Mouse (Mus musculus): ENCODE data around the gene Usp12. TPM values are rescaled to one million over a fixed set of nuclear protein-coding genes. Genes with fewer than 3 reads are reported as not detected.
A peak's percentile ranks its signal among the peaks of the same experiment; 100 is the strongest.

Gene Usp12
- total RNA-seq, 4 experiments from 2014 or later = 13.3 to 19.5 (median 14.9) TPM

DNA sequence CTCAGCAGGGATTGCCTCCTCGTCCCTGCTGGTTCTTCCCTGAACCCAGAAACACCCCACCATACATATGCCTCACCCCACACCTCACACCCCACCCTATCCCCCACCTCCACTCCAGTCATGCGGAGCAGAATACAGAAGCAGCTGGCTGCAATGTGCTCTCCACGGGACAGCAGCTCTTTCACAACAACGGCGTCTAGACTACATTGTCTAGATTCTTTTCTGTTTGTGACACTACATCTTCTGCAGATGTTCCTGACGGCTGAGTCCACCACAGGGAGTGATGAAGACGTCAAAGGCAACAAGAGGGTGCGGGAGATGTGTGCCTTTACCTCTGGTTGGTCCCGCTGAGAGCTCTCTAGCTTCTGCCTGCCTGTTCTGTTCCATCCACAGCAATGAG lies 3.2 kb upstream of the Usp12 start:
- DNase-seq (ENCODE audit: low spot score in 2 of 2) = no peak

DNA sequence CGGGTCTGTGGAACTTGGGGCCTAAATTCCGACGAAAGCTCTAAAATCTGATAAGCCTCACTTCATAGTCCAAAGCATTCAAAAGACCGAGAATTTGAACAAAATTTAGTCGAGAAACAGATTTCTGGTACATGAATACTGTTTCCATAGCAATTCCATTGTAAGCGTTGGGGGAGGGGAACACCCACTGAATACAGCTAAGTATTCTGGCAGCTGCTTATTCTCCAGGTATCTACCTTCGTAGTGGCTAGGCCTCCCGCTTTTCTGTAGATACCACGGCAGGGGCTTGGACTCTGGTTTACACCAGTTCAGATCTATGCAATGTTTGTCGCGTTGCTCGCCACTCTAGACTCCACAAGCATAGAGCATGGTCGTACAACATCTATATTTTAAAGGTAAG lies 922 bp upstream of the Usp12 start:
- no peak for DNase-seq (ENCODE audit: low spot score in 2 of 2)

DNA sequence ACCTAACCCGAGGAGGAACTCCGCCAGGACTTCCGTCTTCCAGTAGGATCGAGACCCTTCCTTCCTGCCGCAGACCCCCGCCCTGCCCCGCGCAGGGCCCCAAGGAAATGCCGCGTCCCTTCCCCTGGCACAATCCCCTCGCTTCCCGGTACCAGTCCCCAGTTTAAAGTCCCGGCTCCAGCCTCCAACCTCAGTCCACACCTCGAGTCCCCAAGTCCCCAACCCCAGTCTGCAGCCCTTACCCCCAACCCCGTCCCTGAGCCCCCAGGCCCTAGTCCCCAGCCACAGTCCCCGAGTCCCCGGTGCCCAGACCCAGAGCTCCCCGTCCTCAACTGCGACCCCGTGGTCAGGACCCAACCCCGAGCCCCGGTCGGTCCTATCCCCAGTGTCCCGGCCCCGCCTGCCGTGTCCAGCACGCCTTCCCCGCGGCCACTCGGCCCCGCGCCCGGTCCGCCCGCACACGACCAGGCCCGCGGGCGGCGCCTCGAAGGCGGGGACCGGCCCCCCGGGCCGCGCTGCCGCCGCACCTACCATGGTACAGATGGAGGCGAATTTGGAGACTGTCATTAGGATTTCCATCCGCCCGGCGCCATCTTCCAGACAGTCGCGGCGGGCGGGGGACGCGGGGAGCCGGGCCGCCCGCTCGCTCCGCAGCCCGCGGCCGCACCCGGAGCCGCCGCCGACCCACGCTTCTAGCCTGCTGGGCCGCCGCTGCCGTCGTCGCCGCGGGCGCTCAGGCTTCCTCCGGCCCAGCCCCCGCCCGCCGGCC lies 538 bp downstream of the Usp12 start:
- peak in 1 of 2 experiments; percentile 28 for DNase-seq (ENCODE audit: low spot score in 2 of 2)

DNA sequence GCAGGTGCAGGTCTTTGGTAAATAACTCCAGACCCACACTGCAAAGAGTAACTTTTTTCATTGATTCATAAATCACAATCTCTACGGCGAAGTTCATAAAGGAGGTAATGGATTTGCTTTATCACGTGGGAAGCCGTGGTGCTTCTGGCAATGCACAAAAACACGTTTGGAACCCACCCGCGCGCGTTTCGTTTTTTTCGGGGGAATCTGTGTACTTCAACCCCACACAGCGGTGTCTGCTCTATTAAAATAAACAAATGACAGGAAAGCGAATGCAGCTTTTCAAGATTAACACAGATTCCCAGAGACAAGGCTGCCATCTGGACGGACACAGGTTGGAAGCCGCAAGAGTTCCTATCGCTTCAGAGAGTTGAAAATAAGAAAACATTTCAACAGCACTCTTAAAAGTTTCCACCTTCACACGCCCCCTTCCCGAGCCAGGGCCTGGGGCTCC lies 1.1 kb downstream of the Usp12 start:
- DNase-seq (ENCODE audit: low spot score in 2 of 2) = no peak

DNA sequence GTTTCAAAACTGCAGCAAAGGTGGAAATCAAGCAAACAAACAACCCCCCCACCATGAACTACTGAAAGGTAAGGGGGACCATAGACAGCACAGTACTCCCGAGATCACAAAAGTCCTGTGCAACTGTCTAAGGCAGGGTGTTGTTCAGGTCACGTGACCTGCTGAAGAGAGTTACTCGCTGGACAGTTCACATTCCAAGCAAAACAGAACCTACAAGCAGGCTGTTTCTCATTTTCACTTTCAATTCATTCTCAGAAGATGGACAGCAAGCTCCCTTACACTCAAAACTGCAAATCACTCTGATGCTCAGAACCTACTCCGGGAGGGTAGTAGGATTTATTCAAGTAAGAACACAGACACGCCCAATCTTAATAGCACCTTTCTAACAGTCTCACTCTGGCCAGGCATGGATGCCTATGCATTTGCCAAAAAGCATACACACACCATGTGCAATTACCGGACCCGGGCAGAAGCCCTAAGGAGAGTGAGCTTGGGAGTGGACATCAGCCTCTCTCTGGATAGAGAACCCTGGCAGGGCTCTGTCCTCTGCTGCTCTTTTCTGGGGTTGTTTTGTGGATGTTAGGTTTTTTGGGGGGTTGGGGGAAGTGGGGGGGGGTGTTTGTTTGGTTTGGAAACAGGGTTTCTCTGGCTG lies 2.5 kb downstream of the Usp12 start:
- no peak for DNase-seq (ENCODE audit: low spot score in 2 of 2)

DNA sequence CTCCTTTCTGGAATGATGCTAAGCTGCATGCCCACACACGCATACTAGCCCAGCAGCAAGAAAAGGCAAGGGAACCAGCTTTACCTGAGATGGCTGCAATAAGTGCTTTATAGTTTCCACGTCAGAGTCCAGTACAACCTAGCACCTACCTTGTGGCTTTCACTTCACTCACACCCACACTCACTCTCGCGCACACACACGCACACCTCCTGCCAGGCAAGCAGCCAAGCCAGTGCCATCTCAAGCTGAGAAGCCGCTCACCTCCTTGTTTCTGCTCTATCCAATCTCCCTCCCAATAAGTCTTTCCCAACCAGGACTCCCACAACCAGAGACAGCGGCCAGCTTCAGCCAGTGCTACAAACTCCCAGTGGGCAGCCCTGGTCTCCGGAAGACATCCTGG lies 3.9 kb downstream of the Usp12 start:
- DNase-seq (ENCODE audit: low spot score in 2 of 2) = no peak

DNA sequence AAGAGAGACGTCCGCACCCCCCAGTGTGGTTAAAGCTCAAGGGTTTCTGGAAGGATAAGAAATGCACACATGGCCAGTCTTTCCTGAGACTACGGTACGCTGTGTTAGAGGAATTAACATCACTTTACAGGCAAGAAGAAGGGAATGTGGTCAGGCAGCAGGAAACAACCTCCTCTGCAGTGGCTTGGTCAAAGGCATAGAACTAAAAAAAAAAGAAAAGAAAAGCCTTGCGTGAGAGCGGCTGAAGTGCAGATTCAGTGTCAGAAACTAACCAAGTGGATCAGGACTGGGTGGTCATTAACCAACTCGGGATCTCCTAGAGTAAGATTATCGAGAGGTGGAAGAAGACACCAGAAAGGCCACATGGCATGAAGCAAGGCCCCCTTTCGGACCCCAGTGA lies 5.4 kb downstream of the Usp12 start:
- no peak for DNase-seq (ENCODE audit: low spot score in 2 of 2)

DNA sequence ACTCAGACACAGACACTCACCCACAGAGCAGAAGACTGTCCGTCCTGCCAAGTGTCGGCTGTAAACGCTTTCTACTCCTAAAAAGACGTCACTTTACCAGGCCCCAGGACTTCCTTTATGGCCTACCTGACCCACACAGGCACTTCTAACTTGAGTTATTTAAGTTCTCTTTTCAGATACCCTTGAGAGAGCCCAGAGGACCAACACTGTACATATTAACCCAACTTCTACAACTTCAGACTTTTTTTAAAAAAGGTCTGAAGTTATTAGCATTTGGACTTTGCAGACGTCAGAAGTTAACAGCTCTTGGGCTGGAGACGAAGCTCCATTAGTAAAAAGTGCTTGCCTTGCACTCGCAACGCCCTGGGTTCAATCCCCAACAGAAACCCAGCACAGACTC lies 8.7 kb downstream of the Usp12 start:
- DNase-seq (ENCODE audit: low spot score in 2 of 2) = no peak

DNA sequence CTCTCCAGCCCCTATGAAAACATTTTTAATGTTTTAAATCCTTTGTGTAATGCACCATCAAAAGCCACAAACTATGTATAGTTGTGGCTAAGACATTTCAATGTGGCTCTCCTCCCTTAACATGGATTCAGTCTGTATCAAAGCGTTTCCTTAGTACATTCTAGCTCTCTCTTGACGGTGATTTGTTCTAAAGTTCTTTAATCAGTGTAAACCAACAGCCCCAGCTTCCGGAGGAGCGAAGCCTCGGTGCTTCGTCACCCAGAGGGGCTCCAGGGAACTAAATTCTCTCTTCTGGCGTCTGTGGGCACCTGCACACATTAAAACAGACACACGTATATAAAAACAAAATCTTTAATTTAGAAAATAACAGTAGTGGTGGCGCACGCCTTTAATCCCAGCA lies 10.9 kb downstream of the Usp12 start:
- DNase-seq (ENCODE audit: low spot score in 2 of 2) = no peak

DNA sequence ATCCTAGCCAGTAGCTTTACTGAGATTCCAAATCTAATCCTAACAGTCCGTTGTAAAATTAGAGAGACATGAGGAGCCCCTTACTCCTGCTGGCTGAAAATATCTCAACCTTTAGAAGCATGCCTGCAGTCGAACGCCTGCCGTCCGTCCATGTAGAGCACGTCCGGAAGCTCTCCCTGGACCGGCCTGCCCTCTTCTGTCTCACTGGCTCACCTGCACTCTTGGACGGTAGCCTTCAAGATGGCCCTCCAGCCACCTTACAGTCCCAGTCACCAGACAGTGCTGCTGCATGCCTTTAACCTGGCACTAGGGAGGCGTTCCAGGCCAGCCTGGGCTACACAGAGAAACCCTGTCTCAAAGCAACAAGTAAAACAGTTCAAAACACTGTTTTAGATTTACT lies 11.5 kb downstream of the Usp12 start:
- DNase-seq (ENCODE audit: low spot score in 2 of 2) = no peak

DNA sequence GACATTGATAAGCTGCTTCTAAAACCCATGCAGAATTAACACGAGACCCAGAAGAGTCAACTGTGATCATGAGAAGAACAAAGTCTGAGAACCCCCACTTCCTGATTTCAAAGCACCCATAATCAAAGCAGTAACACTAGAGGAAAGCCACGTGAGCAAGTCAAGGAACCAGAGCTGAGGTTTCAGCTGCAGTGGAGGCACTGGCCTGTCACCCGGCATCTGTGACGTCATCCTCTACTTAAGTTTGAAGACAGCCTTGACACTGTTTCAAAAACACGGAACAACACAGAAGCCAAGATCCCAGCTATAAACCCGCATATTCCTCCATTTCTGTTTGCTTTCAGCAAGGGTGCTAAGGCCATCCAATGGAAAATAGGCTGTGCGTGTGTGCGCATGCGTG lies 13.1 kb downstream of the Usp12 start:
- no peak for DNase-seq (ENCODE audit: low spot score in 2 of 2)

DNA sequence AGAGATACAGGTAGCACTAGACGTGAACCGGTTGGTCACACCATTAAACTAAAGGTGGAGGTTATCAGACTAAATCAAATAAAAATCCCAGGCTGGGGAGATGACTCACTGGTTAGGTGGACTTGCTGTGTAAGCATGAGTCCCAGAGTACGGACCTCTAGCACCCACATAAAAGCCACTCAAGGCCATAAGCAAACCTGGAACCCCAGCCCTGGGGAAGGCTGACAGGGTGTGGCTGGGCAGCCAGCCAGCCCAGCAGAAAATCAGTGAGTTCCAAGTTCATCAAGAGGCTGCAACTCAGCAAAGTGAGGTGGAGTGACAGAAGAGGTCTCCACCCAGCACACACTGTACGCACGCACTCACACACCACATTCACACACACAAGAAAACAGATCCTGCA lies 14.9 kb downstream of the Usp12 start:
- no peak for DNase-seq (ENCODE audit: low spot score in 2 of 2)

DNA sequence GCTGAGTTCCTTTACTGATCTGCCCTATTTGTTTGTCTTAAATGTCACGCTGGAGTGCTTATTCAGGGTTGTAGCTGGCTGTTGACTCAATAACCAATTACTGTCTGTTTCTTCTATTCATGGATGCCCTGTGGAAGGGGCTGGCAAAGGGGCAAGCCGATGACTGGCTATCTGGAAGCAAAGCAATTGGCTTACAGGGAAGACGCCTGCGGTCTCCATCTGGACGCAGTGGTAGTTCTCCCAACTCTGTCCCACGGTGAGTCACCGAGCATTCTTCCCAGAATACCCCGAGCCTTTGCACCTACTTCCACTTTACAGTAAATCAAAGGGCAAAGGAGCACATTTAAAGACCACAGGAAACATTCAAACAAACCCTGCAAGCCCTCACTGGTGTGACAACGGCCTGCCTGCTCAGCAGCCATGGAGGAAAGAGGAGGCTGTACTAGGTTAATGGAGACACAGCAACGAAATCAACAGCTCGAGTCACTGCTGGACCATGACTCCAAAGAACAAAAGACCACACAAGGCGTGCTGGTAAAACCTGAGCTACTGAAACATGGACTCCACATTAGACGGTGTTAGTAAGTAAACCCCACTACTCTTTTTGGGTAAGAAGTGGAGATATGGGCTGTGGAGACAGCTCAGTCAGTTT lies 17.7 kb downstream of the Usp12 start:
- DNase-seq (ENCODE audit: low spot score in 2 of 2) = no peak

DNA sequence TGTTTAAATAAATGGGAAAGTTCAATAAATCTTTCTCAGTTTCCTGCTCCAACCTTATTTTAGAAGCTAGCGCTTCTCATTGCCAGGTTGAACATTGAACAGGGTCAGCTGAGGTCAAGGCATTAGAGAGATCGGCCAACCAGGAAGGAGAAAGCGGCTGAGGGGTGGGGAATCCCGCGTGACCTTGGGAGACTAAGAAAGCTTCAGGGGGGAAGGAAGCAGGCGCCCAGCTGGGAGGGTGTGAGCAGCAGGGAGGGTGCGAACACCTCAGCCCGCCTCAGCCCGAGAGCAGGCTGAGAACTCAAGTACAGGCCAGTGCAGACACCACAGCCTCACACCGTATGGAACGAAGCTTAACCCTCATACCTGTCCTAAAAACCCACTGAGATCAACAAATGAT lies 22.8 kb downstream of the Usp12 start:
- no peak for DNase-seq (ENCODE audit: low spot score in 2 of 2)

DNA sequence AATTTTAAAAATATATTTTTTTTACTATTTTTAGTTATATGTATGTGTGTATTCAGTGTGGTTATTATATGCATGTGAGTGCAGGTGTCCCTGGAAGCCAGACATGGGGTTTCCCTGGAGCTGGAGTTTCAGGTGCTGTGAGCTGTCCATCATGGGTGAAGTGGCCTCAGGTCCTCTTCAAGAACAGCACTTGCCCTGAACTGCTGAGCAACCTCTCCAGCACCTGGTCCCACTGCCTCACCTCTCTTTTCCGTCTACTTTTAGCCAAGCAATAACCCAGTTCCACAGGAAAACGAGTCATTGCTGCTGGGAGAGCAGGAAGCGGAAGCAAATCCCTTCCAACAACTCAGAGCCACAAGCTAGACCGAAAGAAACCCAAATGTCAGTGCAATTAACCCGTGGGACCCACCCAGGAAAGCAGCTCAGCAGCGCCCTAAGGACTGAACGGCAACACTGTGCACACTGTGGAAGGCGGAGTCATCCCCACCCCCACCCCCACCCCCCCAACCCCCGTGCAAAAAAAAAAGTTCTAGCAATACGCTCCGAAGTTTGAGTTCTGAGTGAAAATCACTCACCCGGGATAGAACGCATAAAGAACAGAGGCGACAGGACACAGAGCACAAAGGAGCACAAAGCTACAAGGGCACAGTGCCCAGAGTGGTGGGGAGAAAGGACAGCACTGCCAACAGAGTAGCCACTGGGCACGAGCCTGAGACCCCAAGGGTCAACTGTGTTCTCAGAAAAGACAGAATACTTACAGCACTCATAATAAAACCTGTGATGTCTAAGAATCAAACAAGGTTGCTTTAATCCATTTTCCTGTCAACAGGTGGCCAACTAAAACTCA lies 24.6 kb downstream of the Usp12 start:
- DNase-seq (ENCODE audit: low spot score in 2 of 2) = no peak

DNA sequence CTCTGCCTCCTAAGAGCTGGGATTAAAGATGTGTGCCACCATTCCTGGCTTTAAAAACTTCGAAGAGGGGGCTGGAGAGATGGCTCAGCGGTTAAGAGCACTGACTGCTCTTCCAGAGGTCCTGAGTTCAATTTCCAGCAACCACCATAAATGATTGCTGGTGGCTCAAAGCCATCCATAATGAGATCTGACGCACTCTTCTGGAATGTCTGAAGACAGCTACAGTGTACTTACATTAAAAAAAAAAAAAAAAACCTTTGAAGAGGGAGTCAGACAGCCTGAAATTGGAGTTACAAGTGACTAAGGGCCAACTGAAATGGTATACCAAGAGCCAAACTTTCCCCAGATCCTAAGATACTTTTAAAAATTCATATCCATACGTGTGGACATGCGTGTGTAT lies 29.0 kb downstream of the Usp12 start:
- no peak for DNase-seq (ENCODE audit: low spot score in 2 of 2)

DNA sequence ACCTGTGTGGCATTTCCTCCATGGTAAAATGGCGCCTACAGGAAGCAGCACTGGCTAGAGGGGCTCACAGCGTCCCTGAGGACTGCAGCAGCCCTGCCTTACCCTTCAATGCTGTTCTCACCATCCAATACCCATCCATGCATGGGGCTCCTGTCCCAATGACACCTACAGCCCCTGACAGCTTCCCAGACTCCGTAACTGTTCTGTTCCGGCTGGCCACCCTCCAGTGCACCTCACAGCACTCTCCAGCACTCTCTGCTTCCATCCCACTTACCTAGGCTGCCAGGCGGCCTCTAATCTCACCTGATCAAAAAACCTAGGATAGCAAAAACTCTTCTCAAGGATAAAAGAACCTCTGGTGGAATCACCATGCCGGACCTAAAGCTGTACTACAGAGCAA lies 35.6 kb downstream of the Usp12 start:
- no peak for DNase-seq (ENCODE audit: low spot score in 2 of 2)

DNA sequence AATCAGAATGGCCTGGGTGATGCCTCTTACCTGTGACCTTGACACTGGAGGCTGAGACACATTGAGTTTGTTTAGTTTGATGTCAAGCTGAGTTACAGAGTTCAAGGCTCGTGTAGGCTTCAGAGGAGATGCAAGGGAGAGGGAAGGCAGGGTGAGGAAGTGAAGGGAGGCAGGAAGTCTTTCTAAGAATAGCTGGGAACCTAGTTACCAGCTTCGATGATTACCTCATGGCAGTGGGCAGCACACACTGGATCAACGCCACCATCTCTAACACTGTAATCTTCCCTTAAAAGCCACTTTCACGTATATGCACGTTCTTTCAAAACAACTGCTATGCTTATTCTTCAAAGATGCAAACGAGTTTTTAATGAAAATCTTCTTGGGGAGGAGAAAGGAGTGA lies 36.9 kb downstream of the Usp12 start:
- DNase-seq (ENCODE audit: low spot score in 2 of 2) = no peak

DNA sequence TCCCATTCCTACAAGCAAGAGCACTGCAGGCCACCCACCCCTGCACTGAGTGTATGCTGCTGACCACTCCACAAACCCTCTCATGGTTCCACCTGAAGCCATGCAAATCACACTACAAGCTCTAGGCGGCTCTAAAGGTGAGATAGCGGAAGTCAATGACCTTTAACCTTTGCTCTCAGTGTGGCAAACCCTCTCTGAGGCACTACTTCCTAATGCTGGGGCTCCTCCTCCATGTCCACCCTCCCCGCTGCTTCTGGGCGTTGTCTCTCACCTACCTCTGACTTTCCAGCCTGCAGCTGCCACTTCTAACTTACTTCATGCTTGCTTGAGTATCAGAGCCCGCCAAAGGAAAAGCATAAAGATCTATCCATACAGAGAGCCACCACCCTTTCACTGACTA lies 37.5 kb downstream of the Usp12 start:
- DNase-seq (ENCODE audit: low spot score in 2 of 2) = no peak

DNA sequence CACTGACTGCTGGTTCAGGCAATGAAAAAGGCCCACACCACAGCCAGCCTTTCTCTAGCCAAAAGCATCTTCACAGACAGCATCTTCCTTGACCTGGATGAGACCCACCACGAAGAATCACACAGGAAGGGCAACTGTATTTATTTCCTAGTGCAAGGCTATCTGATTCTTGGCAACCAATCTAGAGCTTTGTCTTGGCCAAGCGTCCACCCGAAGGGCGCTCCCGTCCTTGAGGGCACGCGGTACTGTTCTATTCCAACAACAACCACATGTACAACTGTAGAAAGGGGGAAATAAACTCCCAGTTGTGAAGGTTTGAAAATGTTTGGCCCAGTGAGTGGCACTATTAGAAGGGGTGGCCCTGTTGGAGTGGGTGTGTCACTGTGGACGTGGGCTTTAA lies 41.6 kb downstream of the Usp12 start:
- no peak for DNase-seq (ENCODE audit: low spot score in 2 of 2)

DNA sequence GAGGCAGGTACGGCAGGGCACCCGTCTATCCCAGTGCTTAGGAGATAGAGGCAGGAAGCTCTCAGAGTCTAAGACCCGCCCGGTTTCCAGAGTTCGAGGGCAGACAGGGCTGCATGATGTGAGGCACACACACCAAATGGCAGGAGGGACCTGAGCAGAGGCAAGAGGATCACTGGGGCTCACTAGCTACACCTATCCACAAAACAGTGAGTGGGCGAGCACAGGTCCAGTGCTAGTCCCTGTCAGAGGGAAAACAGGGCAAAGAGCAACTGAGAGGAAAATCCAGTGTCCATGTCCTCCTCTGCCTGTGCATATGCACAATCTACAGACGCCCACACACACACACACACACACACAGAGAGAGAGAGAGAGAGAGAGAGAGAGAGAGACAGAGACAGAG lies 43.8 kb downstream of the Usp12 start:
- no peak for DNase-seq (ENCODE audit: low spot score in 2 of 2)

DNA sequence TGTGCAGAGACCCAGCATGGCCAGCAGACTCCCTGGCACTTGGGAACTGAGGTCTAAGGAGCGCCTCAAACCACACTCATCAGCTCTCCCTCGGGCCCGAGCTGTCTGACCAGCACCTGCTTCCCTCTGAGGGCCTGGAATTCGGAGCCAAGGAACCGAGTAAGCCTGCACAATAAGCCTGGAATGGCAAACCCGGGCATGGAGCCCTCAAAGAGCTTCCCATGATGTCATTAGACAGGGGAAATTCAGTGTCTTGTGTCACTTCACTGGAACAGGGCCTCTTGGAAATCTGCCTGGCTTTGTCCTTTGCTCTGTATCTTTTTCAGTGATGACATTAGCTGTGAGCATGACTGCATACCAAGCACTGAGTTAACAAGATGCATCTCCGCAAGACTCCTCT lies 44.5 kb downstream of the Usp12 start:
- DNase-seq (ENCODE audit: low spot score in 2 of 2) = peak in 1 of 2 experiments; percentile 11

Data from gastrocnemius, adult 8-10 months (tissue).